14 mouse cellular contexts compared by ENCODE assay signal in the genomic region with DNA sequence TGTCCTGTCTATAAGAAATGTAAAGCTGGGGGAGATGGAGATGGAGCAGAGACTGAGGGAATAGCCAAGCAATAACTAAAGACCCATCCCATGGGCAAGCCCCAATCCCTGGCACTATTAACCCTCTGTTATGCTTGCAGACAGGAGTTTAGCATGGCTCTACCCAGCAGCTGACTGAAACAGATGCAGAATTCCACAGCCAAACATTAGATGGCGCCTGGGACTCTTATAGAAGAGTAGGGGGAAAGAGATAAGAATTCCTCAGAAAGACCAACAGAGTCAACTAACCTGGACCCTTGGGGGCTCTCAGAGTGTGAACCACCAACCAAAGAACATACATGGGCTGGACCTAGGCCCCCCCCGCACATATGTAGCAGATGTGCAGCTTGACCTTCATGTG. TPM values are rescaled to one million over a fixed set of nuclear protein-coding genes. Genes with fewer than 3 reads are reported as not detected.
DNase-seq lines count a peak whose midpoint lies in the region; TF ChIP-seq lines count a peak whose summit lies in the region.
"Had no signal": no experiment of that assay in that cellular context is flagged by ENCODE, and none has a peak within 500 bp of the region (broad histone marks: within the 10 kb centered on the region; RNA-seq: fewer than 3 reads in every experiment).

No protein-coding gene starts in this region.

- WGBS in heart, adult 2 months: 66% methylated on average over 2 of the region's 2 CpGs

- TF ChIP-seq CTCF in heart, adult 2 months (IDR thresholded peaks at IDR 0.05): peak; percentile 47
- peak; percentile 67 for TF ChIP-seq CTCF in layer of hippocampus, adult 2 months (conservative IDR thresholded peaks at IDR 0.05)

- peaks cover 6% of the 10 kb centered on the region for H3K36me3 ChIP-seq in heart, adult 2 months (ENCODE audit: control insufficient read depth, insufficient read depth, low read length)

- no peak overlapping the region for H3K27ac ChIP-seq in heart, adult 2 months
- no peak overlapping the region for H3K27ac ChIP-seq in layer of hippocampus, adult 2 months

- H3K9ac ChIP-seq in heart, adult 2 months (ENCODE audit: low read depth, low read length): no peak overlapping the region
- H3K9ac ChIP-seq: heart, embryonic 12.5 days had no signal

- TF ChIP-seq EP300 in heart, adult 2 months (IDR thresholded peaks at IDR 0.05; ENCODE audit: insufficient read depth, low read depth, low read length): no peak

- DNase-seq in heart, adult 2 months: no peak
- no peak for DNase-seq in heart, postnatal 36 days
- no peak for DNase-seq in layer of hippocampus, adult 2 months (ENCODE audit: low spot score in 2 of 2)
- no peak for DNase-seq in layer of hippocampus, adult 9-10 months (ENCODE audit: low spot score)
- DNase-seq in right cerebral cortex, postnatal 4 days: peak; percentile 14
- no peak for DNase-seq in right cerebral cortex, postnatal 36 days (ENCODE audit: low spot score in 2 of 2)
- DNase-seq in cerebellum, adult 11 months: no peak
- DNase-seq: adrenal gland, adult 2 months; cerebellum, adult 2 months; gastrocnemius, postnatal 36 days; lung, adult 18-20 months had no signal

- H3K4me3 ChIP-seq in heart, adult 2 months: no peak overlapping the region
- no peak overlapping the region for H3K4me3 ChIP-seq in layer of hippocampus, adult 2 months
- H3K4me3 ChIP-seq: erythroblast, embryonic 14.5 days; heart, embryonic 12.5 days; megakaryocyte, embryonic 14.5 days had no signal

- H3K79me2 ChIP-seq in heart, adult 2 months (replicated peaks; ENCODE audit: control insufficient read depth, insufficient read depth, low read length): no peaks in the 10 kb centered on the region

- intact Hi-C loops in heart, adult 2 months (cut with DNase I): loop anchor here (5.0 kb wide), 1 partner anchor 52 kb away; no protein-coding TSS in a partner anchor
- intact Hi-C loops in heart, postnatal 36 days (cut with DNase I): loop anchor here (5.0 kb wide), 1 partner anchor 52 kb away; no protein-coding TSS in a partner anchor

- H3K27me3 ChIP-seq in heart, adult 2 months (ENCODE audit: control insufficient read depth, insufficient read depth, low read length): no peaks in the 10 kb centered on the region
- H3K27me3 ChIP-seq: heart, embryonic 12.5 days; megakaryocyte, embryonic 14.5 days had no signal

- TF ChIP-seq POLR2A in heart, adult 2 months (IDR thresholded peaks at IDR 0.05; ENCODE audit: insufficient read depth, low read depth, low read length): no peak

- H3K4me1 ChIP-seq in heart, adult 2 months (ENCODE audit: control insufficient read depth, insufficient read depth, low read length): no peaks in the 10 kb centered on the region
- H3K4me1 ChIP-seq: heart, embryonic 12.5 days; megakaryocyte, embryonic 14.5 days had no signal

RNA-seq across cellular contexts. Expression of a gene that starts 36.4 kb away (rescaled TPM):
- total RNA-seq in heart, adult 2 months (2021): 10 to 100 TPM; 35.7 to 39.5 TPM
- polyA plus RNA-seq in heart, adult 2 months (2012; rRNA removed): 29.0 and 33.7 TPM in 2 replicates
- total RNA-seq in heart, postnatal 36 days (2021): 10 to 100 TPM; 43.0 to 43.9 TPM
- 100 to 1,000 TPM; 101 TPM for total RNA-seq in layer of hippocampus, adult 2 months (2021)
